Mouse (Mus musculus): ENCODE measurements at regions not wholly inside any gene's neighbourhood (a gene's known extent, or its start where the extent isn't known, plus 50 kb on each side); places are given as distances from the start of the nearest gene placed in this dataset.

DNA sequence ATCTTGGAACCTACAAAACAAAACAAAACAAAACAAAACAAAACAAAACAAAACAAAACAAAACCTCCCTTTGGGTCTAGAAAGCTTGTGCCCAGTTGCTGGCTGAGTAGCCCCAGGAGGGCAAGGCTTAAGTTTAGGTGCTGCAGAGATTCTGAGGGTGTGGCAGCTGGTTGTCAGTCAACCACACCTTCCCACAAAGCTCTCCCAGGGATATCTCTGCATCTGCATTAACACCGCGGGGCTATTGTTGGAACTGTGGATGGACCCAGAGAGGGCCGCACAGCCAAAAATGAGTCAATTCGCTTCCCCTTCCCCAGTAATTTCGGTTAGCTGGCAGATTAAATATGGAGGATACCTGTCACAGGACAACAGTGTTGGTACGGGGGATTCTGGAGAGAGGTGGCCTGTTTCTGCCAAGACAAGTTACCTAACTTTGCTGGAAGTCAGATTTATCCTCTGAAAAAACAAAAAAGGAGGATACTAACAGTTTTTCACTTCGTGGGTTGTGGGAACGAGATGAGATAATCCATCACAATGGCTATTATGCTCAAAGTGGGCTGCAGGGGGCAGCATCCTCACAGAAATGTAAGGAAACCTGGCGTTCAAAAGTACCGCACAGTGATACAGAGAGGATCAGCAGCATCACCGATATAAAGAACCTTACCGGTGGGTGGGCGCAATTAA lies 96.7 kb downstream of the 1500009L16Rik start:
- intact Hi-C loops (cut with DNase I): loop anchor here (2.0 kb wide), 1 partner anchor 201 kb away; no protein-coding TSS in a partner anchor
- peak; percentile 61 to 72 for DNase-seq

DNA sequence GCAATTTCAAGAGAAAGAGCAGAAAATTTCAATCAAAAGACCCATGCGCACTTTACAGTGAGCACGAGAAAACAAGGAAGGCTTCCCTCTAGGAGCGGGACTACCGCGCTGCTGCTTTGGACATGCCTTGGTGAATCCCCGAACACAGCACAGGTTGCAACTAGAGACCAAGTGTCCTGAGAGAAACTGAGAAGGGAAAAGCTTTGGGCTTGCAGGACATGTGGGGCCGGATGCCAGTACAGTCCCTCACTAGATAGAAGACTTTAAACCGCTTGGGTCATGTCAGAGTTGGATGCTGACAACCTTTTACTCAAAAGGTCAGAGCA lies 97.2 kb downstream of the 1500009L16Rik start:
- DNase-seq: no peak
- intact Hi-C loops (cut with DNase I): loop anchor here (2.0 kb wide), 2 partner anchors 201 to 631 kb away; no protein-coding TSS in a partner anchor

DNA sequence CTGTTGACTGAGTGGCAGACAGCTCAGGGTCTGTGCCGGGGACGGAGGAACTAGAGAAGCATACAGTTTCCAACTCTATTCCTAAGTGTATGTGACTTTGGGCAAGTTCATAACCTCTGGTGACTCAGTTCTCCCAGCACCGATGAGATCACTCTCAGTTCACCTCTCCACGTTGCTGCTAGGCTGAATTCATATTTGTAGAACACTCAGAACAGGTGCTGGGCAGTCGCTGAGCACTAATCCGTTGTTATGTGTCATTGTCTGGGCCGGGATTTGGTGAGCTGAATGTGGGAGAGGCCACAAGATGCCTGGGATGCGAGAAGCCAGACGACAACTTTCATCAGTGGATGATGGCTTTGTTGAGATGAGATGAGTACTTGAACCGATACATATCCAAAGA lies 98.4 kb downstream of the 1500009L16Rik start:
- intact Hi-C loops (cut with DNase I): loop anchor here (2.0 kb wide), 1 partner anchor 630 kb away; no protein-coding TSS in a partner anchor
- no peak for DNase-seq

DNA sequence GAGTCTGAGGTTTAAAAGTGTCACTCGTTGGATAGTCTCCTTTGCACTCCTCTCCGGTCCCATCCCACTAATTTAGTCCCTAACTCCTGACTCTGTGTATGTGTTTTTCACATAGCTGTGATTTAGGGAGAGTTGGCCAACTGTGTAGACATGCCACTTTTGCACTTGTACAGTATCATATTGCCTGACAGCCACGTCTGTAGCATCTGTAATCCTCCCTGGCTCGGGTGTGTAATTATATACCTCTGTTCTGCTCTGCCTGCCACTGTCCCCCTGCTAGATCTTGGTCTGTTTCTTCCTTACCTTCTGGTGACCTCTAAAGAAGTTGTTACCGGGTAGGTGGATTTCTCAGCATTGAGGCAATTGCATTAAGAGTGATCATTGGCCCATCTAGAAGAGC lies 103.4 kb downstream of the 1500009L16Rik start:
- intact Hi-C loops (cut with DNase I): no loop called here
- DNase-seq: no peak

DNA sequence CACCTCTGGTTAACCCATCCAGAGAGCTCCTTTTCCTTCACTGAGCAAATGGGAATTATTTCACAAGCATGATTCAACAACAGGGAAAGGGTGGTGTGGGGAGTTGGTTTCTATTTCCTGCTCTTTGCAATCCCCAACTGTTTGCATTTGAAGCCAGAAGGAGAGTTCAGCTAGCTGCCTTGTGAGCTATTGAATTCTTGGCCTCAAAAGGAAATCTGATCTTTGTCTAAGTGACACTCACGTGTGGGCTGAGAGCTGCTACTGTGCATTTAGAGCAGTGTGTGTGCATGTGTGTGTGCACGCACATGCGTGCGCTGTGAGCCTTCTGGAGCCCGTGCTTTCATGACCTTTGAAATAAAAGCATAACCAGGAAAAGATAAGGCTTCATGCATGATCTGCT lies 113.7 kb downstream of the 1500009L16Rik start:
- no peak for DNase-seq
- intact Hi-C loops (cut with DNase I): no loop called here

DNA sequence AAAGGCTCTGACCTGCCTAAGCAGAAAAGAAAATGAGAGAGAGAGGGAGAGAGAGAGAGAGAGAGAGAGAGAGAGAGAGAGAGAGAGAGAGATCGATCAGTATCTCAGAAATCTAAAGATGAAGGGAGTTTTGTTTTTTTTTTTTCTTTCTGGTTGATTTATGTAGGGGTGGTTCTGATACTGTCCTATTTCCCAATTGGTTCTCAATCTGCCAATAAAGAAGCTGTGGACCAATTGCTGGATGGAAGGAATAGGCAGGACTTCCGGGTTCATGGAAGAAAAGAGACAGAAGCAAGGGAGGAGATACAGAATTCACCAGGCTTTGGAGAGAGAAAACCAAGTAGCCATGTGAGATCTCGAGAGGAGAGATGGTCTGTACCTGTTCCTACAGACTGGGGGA lies 117.6 kb downstream of the 1500009L16Rik start:
- intact Hi-C loops (cut with DNase I): no loop called here
- DNase-seq: no peak

DNA sequence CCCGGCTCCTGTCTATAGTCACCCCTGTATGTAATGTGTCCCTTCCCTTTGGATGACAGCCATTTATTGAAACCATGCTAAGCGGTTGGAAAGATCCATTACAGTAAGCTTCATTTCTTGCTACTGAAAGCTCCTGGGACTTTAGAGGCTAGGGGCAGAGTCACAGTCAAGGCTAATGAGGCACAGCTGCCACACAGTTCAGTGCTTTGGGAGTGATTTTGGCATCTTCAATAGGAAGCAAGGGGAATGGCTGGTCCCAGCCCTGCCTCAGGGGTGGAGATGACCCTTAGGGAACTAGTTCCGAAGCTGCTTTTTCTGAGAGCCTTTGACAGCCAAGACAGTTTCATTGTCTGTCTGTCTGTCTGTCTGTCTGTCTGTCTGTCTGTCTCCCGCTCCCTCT lies 128.2 kb downstream of the 1500009L16Rik start:
- DNase-seq: no peak
- intact Hi-C loops (cut with DNase I): no loop called here

DNA sequence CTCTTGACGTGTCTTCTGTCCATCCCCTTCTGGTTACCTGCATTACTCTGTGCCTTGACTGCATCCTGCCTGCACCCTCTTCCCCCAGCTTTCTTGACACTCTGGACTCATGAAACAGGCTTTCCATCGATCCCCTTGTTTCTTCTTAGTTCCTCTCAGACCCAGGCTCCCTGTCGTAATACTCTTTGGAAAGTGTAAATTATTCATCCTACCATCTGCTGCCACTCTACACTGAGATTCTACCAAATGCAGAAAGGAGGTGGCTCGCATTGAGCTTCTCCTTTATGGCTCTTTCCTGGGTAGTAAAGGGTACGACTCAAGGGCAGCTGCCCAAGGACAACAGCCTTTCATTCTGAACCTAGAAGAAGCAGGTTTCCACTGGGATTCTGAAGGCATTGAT lies 129.5 kb downstream of the 1500009L16Rik start:
- intact Hi-C loops (cut with DNase I): no loop called here
- DNase-seq: no peak

DNA sequence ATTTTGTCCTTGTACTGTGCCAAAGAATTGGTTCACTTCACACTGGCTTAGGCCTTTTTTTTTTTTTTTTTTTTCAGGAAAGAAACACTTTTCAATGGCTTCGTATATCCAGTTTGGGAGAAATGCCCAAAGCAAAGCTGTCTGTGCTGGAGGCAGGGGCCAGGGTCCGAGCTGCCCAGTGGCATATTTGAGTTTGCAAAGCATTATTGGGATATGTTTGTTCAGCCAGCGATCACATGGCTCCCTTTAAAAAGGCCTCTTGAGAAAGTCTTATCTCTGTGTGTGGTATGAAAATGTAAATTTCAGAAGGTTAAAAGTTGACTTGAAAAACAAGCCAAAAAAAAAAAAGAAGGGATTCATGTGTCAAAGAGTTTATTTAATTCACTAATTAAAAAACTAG lies 130.1 kb downstream of the 1500009L16Rik start:
- no peak for DNase-seq
- intact Hi-C loops (cut with DNase I): no loop called here

DNA sequence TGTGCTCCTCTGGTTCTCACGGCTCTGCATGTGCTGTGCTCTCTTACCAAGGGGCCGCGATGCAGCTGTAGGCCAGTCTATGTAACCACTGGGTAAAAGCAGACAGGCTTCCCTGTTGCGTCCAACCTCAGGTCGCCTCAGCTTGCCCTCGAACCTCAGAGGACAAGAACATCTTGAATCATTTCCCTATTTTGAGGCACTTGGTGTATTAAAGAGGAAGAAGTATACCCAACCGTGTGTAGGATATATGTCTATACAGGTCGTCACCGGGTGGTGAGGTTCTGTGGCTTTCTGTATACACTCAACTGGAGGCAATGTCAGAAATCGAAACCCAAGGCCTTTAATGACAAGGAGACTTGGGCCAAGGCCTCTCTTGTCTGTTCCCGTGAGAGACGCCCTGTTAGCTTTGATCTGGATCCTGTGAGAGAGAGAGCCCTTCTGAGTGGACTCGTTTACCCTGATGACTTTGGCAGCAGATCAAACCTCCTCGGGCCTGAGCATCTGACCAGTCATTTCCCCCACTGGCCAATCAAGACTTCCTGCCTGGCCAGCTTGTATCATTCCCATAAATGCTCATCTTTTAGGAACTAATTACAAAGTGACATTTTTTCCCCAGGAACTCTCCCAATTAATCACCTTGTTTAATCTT lies 135.3 kb downstream of the 1500009L16Rik start:
- intact Hi-C loops (cut with DNase I): no loop called here
- no peak for DNase-seq

DNA sequence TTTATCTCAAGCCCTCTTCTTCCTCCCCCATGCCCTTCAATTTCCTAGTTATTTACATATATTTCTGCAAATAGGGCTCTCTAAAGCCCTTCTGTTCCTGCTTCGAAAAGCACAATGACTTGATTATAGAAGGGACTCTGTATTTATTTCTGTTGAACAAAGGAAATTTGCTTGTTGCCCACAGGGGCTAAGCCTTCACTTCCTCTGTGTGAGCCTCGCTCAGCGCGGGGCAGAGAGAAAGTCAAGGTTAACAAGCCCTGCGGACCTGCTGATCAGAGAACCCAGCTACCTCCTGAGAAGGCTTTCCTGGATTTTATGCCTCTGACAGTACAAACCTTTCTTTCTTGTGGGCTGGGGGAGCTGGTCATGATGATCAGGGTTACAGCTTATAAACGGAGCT lies 136.0 kb downstream of the 1500009L16Rik start:
- no peak for DNase-seq
- intact Hi-C loops (cut with DNase I): no loop called here

DNA sequence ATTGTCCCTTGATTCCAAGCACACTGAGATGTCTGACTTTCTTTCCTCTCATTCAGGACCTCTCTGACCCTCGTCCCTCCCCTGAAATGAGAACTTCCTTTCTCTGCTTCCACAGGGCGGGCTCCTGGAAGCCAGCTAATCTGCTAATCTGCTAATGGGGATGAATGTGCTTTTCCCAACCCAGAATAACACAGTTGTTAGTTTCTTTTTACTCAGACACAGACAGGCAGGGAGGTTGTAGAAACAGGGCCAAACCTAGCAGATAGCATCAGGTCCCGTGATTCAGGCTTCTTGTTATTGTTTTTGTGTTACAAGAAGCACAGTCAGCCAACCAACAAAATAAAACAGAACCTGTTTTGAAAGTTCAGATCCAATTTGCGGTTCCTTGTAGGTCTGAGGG lies 137.0 kb downstream of the 1500009L16Rik start:
- intact Hi-C loops (cut with DNase I): no loop called here
- no peak for DNase-seq

DNA sequence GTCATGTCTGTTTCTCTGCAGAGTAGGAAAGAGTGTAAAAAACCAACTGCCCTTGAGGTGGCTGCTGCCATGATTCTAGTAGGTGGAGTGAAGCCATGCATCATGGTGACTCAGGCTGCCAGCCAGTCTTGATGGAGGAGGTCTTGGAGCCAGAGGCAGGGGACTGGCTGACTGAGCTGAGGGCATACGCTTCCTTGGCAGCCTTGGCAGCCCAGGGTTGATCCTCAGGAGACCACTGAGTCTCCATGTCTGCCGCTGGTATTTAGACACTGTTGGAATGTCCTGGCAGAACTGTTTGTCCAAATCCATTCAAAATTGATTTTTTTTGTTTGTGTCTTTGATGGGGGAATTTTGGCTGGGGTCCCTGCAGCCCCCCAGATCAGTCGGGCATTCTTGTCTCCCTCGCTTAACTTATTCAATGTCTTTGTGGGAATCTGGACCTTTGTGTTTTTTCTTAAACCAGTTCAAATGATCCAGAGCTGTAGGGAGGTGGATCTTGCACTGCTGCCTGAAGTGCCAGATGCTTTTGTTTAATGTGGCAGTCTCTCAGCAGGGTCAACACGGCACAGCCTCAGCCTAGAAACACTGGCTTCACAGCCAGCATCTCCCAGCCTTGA lies 139.0 kb downstream of the 1500009L16Rik start:
- no peak for DNase-seq
- intact Hi-C loops (cut with DNase I): no loop called here

DNA sequence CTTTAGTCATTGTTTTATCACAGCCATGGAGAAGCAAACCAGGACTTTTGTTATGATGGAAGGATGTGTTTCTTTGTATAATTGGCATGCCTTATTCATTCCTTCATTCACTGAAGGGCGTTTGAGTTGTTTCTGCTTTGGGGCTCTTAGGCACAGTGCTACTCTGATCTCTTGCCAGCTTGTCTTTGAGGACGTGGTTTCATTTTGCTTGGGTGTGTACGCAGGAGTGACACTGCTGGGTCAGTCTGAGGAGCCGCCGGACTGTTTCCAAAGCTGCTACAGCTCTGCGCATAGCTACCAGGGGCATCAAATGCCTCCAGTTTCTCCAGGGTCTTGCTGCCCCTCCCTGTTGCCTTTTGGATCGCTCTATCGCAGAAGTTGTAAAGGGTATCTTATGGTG lies 141.9 kb downstream of the 1500009L16Rik start:
- no peak for DNase-seq
- intact Hi-C loops (cut with DNase I): no loop called here

DNA sequence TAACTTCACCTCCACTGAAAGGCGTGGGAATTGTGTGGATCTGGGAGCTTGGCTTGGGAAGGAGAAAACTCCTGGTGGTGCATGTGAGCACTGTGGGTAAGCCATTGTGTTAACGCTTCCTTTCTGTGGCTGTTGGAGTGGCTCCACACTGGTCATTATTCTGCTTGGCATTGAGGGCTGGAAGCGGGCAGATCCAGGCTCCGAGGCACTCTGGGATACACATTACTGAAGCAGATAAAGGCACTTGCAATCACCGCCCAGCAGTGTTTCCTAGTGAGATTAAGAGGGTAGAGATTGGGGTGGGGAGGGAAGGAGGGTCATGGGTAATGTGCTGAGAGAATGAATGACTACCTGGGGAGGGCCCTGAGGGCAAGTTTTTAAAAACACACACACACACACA lies 143.3 kb downstream of the 1500009L16Rik start:
- DNase-seq: no peak
- intact Hi-C loops (cut with DNase I): no loop called here

DNA sequence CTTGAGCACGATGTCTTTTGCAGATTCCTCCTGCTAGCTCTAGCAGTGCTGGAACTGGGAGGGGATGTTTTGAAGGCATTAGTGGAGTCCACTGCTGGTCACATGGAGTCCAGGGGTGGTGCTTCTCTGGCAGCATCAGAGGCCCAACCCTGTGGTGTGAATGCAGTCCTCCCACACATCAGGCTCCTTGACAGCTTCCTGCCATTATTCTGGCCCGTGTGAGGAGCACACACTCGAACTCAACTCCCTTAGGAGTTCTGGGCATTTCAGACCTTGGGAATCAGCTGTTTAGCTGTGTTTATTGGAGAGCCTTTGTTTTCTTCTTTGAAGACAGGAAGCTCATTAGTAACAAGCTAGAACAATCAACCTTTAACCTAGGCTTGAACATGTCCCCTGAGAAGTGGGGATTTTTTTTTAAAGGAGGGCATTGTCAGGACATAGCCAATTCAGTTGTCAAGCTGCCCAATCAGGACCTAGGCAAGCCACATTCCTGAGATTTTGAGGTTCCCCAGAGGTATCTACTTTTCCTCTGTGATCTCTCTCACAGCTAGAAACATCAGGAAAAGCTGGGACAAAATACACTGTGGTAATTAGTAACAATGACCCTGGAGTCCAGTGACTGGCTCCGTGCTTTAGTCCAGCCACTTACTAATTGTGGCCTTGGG lies 149.2 kb downstream of the 1500009L16Rik start:
- intact Hi-C loops (cut with DNase I): no loop called here
- peak; percentile 21 to 53 for DNase-seq

DNA sequence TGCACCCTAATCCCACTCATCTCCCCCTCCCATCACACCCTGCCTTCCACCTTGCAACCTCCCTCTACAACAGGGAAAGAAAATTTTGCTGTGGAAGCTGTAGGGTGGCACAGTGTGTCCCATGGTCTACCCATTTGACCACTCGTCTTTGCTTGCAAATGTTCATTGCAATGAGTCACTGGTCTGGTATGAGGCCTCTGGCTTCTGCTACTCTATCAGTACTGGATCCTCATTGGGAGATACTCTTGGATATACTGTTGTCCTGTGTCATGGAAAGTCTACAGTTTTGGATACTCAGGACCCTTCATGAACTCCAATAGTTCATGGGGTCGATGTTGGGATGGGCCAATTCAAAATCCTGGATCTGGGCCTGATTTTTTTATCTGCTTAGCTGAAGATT lies 156.1 kb downstream of the 1500009L16Rik start:
- intact Hi-C loops (cut with DNase I): no loop called here

DNA sequence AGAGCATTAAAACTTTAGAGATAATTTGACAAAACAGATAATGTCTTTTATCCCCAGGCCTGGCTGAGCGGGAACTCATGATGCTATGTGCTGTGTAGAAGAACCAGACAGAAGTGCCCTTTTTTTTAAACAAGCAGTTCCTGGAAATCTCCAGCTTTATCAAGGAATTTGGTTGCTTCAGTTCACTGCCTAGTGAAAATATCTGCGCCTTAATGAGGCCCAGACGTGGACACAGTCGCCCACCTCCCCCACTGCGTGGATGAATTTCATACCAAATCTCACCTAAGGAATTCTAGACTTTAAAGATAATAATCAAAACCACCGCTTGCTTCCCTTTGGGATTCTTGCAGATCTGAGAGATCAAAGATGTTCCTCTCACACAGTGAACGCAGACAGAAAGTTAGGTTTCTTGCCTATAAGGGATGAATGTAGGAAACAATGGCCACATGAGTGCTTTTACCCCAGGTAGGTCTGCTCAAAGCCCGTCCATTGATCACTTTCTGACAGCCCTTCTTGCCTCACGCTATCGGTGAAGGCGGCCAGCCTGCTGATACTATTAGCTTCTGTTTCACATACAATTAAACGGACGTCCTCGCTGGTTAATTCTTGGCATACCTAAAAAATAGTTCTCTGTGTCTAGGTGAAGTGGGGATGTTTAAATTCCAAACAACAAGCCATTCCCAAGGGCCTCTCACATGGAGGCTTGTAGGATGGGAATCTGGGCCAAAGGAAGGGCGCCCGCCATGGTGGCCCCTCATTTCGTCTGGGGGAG lies 159.6 kb downstream of the 1500009L16Rik start:
- intact Hi-C loops (cut with DNase I): no loop called here
- no peak for DNase-seq

More for the DNA sequence above, 156.1 kb downstream of the 1500009L16Rik start:
- no peak for DNase-seq

DNA sequence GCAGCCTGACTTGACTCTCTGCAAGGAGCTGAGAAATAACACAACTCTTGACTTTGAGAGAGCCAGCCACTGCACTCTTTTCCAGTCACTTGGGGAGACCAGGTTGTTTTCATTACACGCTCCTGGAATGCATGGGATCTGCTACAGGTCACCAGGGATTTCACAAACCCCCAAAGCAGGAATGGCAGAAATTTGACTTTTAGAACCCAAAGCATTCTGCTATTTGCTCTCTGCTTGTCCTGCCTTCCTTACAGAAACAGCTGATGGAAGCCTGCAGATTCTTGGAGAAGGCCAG lies 160.2 kb downstream of the 1500009L16Rik start:
- intact Hi-C loops (cut with DNase I): no loop called here
- no peak for DNase-seq

DNA sequence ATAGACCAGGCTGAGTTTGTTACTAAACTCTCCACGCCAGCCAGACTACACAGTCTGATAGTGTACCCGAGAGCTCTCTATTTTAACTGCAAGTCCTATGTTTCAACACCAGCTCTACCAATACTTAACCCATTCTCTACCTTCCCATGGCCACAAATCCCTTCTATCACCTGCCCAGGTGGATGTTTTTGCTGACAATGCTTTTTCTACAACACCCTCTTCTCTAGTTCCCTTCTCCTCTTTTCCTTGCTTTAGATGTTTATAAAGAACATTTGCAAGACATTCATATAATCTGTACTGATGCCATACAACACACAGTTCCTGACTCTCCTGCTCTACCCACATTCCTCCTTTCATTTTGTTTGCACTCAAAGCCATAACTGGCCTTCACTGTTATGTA lies 161.9 kb downstream of the 1500009L16Rik start:
- intact Hi-C loops (cut with DNase I): no loop called here
- DNase-seq: no peak

DNA sequence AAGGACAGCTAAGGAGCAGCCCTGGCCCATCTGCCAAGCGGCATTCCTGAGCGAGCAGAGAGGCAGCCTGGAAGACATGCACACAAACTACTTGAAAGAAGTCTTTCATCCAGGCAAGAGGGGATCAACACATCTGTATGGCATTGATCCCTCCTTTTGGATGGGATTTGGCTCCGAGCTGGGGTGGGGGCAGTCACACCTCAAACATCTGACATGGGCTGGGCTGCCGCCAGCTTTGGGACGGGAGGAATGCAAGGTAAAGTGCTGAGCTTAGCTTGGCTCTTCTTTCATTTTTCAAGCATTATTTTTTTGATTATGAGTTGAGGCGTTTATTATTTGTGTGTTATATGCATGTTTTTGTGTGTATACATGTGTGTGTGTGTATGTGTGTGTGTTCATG lies 165.9 kb downstream of the 1500009L16Rik start:
- intact Hi-C loops (cut with DNase I): no loop called here
- DNase-seq: no peak
